Mouse (Mus musculus) left cerebral cortex, adult 2 months (tissue): ENCODE results near the gene Tnpo1. TPM values are rescaled to one million over a fixed set of nuclear protein-coding genes. Genes with fewer than 3 reads are reported as not detected.

Source experiments
- DNase-seq, 2 experiments: peaks; one replicate each; pipeline ENCODE4 v3.0.0; 2021 to 2022; ENCODE audit warnings: low spot score in 2 of 2, mixed read lengths in 1 of 2; ENCODE audit errors: extremely low spot score in 1 of 2
- H3K27ac ChIP-seq: fragments of 200-600 bp; 2 replicates; pipeline ENCODE4 v1.8.1; 2022
- H3K4me3 ChIP-seq: fragments of 200-600 bp; 2 replicates; pipeline ENCODE4 v1.8.1; 2022
- CTCF ChIP-seq: fragments of 200-600 bp; IDR thresholded peaks from 2 replicates; pipeline ENCODE4 v1.8.1; 2022; ENCODE audit warnings: antibody characterized with exemption, mild to moderate bottlenecking, moderate library complexity
- intact Hi-C: fragments of 180-260 bp; cut with DNase I; formaldehyde crosslinking; loops from one replicate; pipeline ENCODE4 v1.15.1; 2025
- total RNA-seq, 2 experiments: library from RNA; stranded (reverse); gene quantifications; 2 replicates each; pipeline ENCODE4 v1.2.3; 2021

Tnpo1 gene
- total RNA-seq, 2 experiments from 2014 or later = 66.9 to 67.5 TPM

- intact Hi-C loops = no loop called here
- DNase-seq = no peak
- no peak for TF ChIP-seq CTCF
- no peak overlapping the region for H3K27ac ChIP-seq
- H3K4me3 ChIP-seq = no peak overlapping the region
Observed at GRCm38 (mm10) chr13:98904608-98905007, 21.6 kb downstream of the Tnpo1 start.

GRCm38 (mm10) chr13:98902366-98903025, 23.7 kb downstream of the Tnpo1 start:
- intact Hi-C loops = no loop called here
- Histone ChIP-seq H3K27ac (no peak overlapping the region), H3K4me3 (no peak overlapping the region)
- no peak for DNase-seq
- no peak for TF ChIP-seq CTCF

GRCm38 (mm10) chr13:98899550-98899949, 26.6 kb downstream of the Tnpo1 start:
- Histone ChIP-seq H3K4me3 (no peak overlapping the region), H3K27ac (no peak overlapping the region)
- no peak for DNase-seq
- intact Hi-C loops = no loop called here
- no peak for TF ChIP-seq CTCF

- DNase-seq = no peak
- no peak for TF ChIP-seq CTCF
- H3K4me3 ChIP-seq = no peak overlapping the region
- intact Hi-C loops = no loop called here
- H3K27ac ChIP-seq = no peak overlapping the region
Observed at GRCm38 (mm10) chr13:98897577-98897976, 28.6 kb downstream of the Tnpo1 start.

GRCm38 (mm10) chr13:98896434-98897126, 29.6 kb downstream of the Tnpo1 start:
- intact Hi-C loops = no loop called here
- no peak for DNase-seq
- no peak for TF ChIP-seq CTCF
- Histone ChIP-seq H3K27ac (0 out of 2 replicates have a peak overlapping the region, but pooled peaks have one; percentile 6), H3K4me3 (no peak overlapping the region)

- DNase-seq = no peak
- no peak overlapping the region for H3K4me3 ChIP-seq
- no peak overlapping the region for H3K27ac ChIP-seq
- intact Hi-C loops = no loop called here
- no peak for TF ChIP-seq CTCF
Observed at GRCm38 (mm10) chr13:98896013-98896412, 30.2 kb downstream of the Tnpo1 start.

GRCm38 (mm10) chr13:98894900-98895299, 31.3 kb downstream of the Tnpo1 start:
- TF ChIP-seq CTCF = no peak
- intact Hi-C loops = no loop called here
- Histone ChIP-seq H3K27ac (no peak overlapping the region), H3K4me3 (no peak overlapping the region)
- no peak for DNase-seq

- TF ChIP-seq CTCF = no peak
- Histone ChIP-seq H3K27ac (no peak overlapping the region; the same call in 1 of the 2 replicates), H3K4me3 (peak overlapping the region; percentile 81)
- intact Hi-C loops = loop anchor here (2.0 kb wide), 1 partner anchor 33 kb away; no protein-coding TSS in a partner anchor
- no peak for DNase-seq
Observed at GRCm38 (mm10) chr13:98891443-98891842, 34.7 kb downstream of the Tnpo1 start.

GRCm38 (mm10) chr13:98890871-98891219, 35.3 kb downstream of the Tnpo1 start:
- intact Hi-C loops = loop anchor here (2.0 kb wide), 1 partner anchor 34 kb away; no protein-coding TSS in a partner anchor
- peak; percentile 83 to 84 for DNase-seq
- Histone ChIP-seq H3K4me3 (peak overlapping the region; percentile 81), H3K27ac (peak overlapping the region; percentile 91)
- TF ChIP-seq CTCF = peak; percentile 41

GRCm38 (mm10) chr13:98890137-98890870, 35.9 kb downstream of the Tnpo1 start:
- peak overlapping the region; percentile 81 for H3K4me3 ChIP-seq
- intact Hi-C loops = loop anchor here (2.0 kb wide), 1 partner anchor 34 kb away; no protein-coding TSS in a partner anchor
- DNase-seq = peak; percentile 54 to 63
- TF ChIP-seq CTCF = no peak
- H3K27ac ChIP-seq = peak overlapping the region; percentile 91

- no peak for TF ChIP-seq CTCF
- Histone ChIP-seq H3K27ac (no peak overlapping the region), H3K4me3 (peak overlapping the region; percentile 81; the same call in 1 of the 2 replicates)
- intact Hi-C loops = no loop called here
- DNase-seq = no peak
Observed at GRCm38 (mm10) chr13:98889211-98889610, 37.0 kb downstream of the Tnpo1 start.

- intact Hi-C loops = no loop called here
- Histone ChIP-seq H3K27ac (no peak overlapping the region), H3K4me3 (no peak overlapping the region)
- DNase-seq = no peak
- no peak for TF ChIP-seq CTCF
Observed at GRCm38 (mm10) chr13:98883774-98884173, 42.4 kb downstream of the Tnpo1 start.
